Mouse (Mus musculus) CH12.LX (cell line): ENCODE measurements around the gene Atp6v1fnb.

Experiments used
- CTCF ChIP-seq, 2 experiments: IDR thresholded peaks in 1 of 2; conservative IDR thresholded peaks in 1 of 2; 2 replicates each; pipeline ENCODE4 v1.5.1; 2011 to 2012; ENCODE audit warnings: low read depth in 2 of 2, low read length in 2 of 2, improper control_type of control experiment in 1 of 2, inconsistent platforms in 1 of 2, mild to moderate bottlenecking in 1 of 2, moderate library complexity in 1 of 2
- EP300 ChIP-seq: IDR thresholded peaks from 2 replicates; pipeline ENCODE4 v1.6.1; 2011; ENCODE audit warnings: low read length, improper control_type of control experiment

DNA sequence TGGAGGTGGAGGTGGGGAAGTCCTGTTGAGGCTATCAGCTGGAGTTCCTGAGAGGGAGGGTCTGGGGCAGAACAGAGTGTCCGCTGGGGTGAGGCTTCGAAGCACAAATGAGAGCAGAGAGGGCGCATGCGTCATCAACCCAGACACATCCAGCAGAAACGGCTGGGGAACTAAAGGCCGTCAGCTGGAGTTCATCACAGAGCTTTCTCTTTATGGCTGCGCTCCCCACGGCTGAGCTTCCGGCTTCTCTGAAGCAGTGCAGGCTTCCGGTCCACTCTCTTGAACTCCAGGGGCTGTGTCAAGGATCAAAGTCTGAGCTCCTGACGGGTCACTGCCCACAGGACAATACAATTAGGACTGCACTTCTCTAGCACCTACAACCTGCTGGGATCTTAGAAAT is 42.0 kb downstream of the Atp6v1fnb start:
- TF ChIP-seq CTCF (conservative IDR thresholded peaks at IDR 0.05 in 1 of 2, IDR thresholded peaks at IDR 0.05 in 1 of 2; ENCODE audit: low read depth in 2 of 2, low read length in 2 of 2) (no peak), EP300 (no peak)
